Mouse (Mus musculus): ENCODE measurements around the gene Klhl8. TPM values are rescaled to one million over a fixed set of nuclear protein-coding genes. Genes with fewer than 3 reads are reported as not detected.

The Klhl8 gene
- polyA plus RNA-seq, 1 experiment, result 9.4 TPM

DNA sequence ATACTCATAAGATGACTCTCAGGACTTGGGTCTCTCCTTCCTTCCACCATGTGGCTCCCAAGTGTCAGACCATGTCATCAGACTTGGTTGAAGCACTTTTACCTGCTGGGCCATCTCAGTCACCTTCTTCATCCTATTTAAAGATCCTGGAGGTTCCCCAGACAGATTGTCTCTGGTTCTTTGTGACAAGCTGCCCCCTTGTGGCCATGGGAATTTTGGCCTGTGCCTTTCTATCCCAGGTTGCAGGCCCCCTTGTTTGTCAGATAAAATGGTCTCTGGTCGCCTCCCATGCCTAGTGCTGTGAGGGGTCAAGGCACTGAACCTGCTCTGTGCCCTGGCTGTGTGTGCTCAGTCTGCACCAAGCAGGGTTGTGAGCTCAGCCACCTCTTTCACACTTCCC lies 67.1 kb downstream of the Klhl8 start:
- peak; percentile 60 for DNase-seq

DNA sequence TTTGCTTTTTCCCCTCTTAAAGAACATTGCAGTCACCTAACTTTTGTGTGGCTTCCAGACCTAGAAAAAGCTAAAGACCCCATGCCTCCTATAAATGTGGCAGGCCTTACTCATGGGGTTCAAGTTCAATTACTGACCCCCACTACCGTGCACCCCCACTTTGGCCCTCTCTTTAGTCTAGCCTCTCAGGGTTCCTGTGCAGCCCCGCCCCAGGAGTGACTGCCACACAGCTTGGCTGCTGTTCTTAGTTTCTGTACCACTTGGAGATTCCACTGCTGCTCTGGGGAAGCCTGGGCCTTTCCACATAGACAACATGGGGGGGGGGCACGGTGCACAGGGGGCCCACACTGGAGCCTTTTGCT lies 71.8 kb downstream of the Klhl8 start:
- peaks cover 83% of the 10 kb centered on the region for H3K36me3 ChIP-seq (ENCODE audit: control insufficient read depth, insufficient read depth, low read length)
- TF ChIP-seq POLR2A (IDR thresholded peaks at IDR 0.05; ENCODE audit: control insufficient read depth, extremely low read depth, insufficient read depth, low read length, poor library complexity), result no peak
- no peak for TF ChIP-seq CTCF (IDR thresholded peaks at IDR 0.05; ENCODE audit: borderline replicate concordance, control insufficient read depth, extremely low read depth, insufficient read depth, low read length, poor library complexity)
- H3K27ac ChIP-seq (ENCODE audit: control insufficient read depth, insufficient read depth, low read length), result no peak overlapping the region
- no peak for DNase-seq
- WGBS, result 95% methylated on average over 3 of the region's 3 CpGs
- H3K27me3 ChIP-seq (ENCODE audit: control insufficient read depth, insufficient read depth, low read length), result no peaks in the 10 kb centered on the region
- no peak overlapping the region for H3K4me3 ChIP-seq (ENCODE audit: control insufficient read depth, insufficient read depth, low read length)
- H3K4me1 ChIP-seq (replicated peaks; ENCODE audit: control insufficient read depth, insufficient read depth, low read length), result no peaks in the 10 kb centered on the region

More for the DNA sequence above, 67.1 kb downstream of the Klhl8 start:
- no peak overlapping the region for H3K4me3 ChIP-seq (ENCODE audit: control insufficient read depth, insufficient read depth, low read length)
- no peaks in the 10 kb centered on the region for H3K4me1 ChIP-seq (replicated peaks; ENCODE audit: control insufficient read depth, insufficient read depth, low read length)
- TF ChIP-seq CTCF (IDR thresholded peaks at IDR 0.05; ENCODE audit: borderline replicate concordance, control insufficient read depth, extremely low read depth, insufficient read depth, low read length, poor library complexity), result peak; percentile 45; the same call in 1 of the 2 replicates
- no peak for TF ChIP-seq POLR2A (IDR thresholded peaks at IDR 0.05; ENCODE audit: control insufficient read depth, extremely low read depth, insufficient read depth, low read length, poor library complexity)
- H3K36me3 ChIP-seq (ENCODE audit: control insufficient read depth, insufficient read depth, low read length), result peaks cover 94% of the 10 kb centered on the region
- H3K27me3 ChIP-seq (ENCODE audit: control insufficient read depth, insufficient read depth, low read length), result no peaks in the 10 kb centered on the region
- WGBS, result 94% methylated on average over 1 of the region's 1 CpGs
- no peak overlapping the region for H3K27ac ChIP-seq (ENCODE audit: control insufficient read depth, insufficient read depth, low read length)

DNA sequence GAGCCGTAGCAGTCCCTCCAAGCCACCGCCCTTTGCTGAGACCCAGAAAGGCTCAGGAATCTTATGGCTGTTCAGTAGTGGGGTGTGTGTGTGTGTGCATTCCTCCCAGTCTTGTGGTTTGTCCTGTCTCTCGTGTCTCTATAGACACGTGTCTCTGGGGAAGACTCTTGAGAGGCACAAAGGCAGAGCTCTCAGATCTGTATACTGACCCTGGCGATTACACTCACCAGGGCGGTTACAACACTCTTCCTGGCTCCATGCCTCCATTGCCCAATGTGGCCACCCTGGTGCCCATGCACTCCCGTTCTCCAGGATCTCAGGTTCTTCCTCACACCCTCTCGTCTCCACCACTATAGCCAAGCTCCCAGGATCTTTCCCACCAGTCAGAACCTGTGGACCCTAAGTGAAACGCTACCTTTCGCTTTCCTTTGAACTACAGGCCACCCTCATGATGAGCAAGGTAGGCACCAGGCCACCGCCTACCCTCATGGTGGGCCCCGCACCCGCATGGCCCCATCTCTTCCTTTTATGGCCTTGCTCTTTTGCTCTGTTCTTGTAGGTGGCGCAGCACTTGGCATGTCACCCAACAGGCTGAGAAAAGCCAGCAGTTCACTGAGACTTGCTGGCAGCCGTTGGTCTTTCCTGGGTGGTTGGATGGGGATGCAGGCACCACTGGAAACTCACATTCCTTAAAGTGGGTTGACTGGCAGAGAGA lies 72.4 kb downstream of the Klhl8 start:
- TF ChIP-seq POLR2A (IDR thresholded peaks at IDR 0.05; ENCODE audit: control insufficient read depth, extremely low read depth, insufficient read depth, low read length, poor library complexity), result no peak
- no peak for TF ChIP-seq CTCF (IDR thresholded peaks at IDR 0.05; ENCODE audit: borderline replicate concordance, control insufficient read depth, extremely low read depth, insufficient read depth, low read length, poor library complexity)
- Histone ChIP-seq H3K27ac (ENCODE audit: control insufficient read depth, insufficient read depth, low read length) (no peak overlapping the region), H3K4me3 (ENCODE audit: control insufficient read depth, insufficient read depth, low read length) (no peak overlapping the region), H3K27me3 (ENCODE audit: control insufficient read depth, insufficient read depth, low read length) (no peaks in the 10 kb centered on the region), H3K4me1 (replicated peaks; ENCODE audit: control insufficient read depth, insufficient read depth, low read length) (no peaks in the 10 kb centered on the region), H3K36me3 (ENCODE audit: control insufficient read depth, insufficient read depth, low read length) (peaks cover 84% of the 10 kb centered on the region)
- DNase-seq, result no peak
- 91% methylated on average over 15 of the region's 15 CpGs for WGBS

DNA sequence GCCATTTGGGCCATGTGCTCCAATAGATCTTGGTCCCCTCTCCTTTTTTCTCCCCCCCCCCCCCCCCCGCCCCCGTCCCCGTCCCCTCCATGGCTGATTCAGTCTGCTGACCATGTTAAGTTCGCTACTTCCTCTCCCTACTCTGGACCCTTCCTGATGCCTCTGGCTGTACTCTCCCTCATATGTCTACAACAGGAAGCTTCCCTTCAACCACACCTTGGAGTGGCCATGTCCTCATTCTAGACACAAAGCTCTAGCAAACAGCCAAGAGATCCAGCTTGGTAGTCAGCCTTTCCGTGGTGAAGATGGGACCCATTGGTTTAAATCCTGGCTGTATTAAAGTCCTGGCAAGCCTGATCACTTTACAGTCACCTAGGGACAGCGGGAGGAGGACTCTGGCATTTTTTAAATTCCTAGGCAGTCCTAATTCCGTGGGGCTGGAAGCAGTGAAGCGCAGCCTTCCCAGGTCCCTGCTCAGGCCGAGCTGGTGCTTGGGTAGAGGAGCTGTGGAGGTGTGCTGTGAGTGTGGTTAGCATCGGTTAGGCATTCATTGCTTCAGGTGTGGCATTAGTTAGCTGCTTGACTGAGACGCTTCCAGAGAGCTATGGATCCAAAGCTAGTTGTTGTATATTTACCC lies 74.8 kb downstream of the Klhl8 start:
- H3K36me3 ChIP-seq (ENCODE audit: control insufficient read depth, insufficient read depth, low read length), result peaks cover 81% of the 10 kb centered on the region
- H3K4me1 ChIP-seq (replicated peaks; ENCODE audit: control insufficient read depth, insufficient read depth, low read length), result no peaks in the 10 kb centered on the region

DNA sequence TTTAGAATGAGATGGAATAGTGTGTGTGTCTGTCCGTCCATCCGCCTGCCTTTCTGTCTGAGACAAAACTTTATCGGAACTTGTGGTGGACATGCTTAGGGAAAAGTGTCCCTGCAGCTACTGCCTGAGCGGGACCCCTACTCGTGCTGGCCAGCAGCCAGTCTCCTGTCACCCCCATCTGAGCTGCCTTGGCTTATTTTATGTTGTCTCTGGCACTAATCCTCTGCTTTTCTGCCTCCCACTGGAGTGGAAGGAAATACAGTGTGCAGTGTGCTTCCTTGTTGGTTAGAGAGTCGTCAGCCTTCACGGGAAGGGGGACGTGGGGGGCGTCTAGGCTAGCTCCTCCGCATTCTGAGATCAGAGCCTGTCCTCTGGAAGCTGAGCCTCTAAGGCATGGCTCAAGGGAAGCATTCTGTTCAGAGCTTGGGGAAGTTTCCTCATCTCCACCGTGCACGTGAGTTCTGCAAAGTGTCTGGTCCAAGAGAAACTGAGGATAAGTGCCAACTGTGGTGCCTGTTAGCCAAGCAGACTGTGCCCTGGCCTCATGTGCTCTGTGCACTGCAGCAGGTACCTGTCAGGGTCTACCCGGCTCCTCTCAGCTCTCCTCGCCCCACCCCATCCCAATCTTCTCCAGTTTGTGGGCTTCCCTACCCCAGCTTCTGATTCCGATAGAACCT lies 75.5 kb downstream of the Klhl8 start:
- WGBS, result 93% methylated on average over 15 of the region's 15 CpGs
- Histone ChIP-seq H3K36me3 (ENCODE audit: control insufficient read depth, insufficient read depth, low read length) (peaks cover 81% of the 10 kb centered on the region), H3K27ac (ENCODE audit: control insufficient read depth, insufficient read depth, low read length) (no peak overlapping the region), H3K27me3 (ENCODE audit: control insufficient read depth, insufficient read depth, low read length) (no peaks in the 10 kb centered on the region), H3K4me3 (ENCODE audit: control insufficient read depth, insufficient read depth, low read length) (no peak overlapping the region), H3K4me1 (replicated peaks; ENCODE audit: control insufficient read depth, insufficient read depth, low read length) (no peaks in the 10 kb centered on the region)
- no peak for TF ChIP-seq CTCF (IDR thresholded peaks at IDR 0.05; ENCODE audit: borderline replicate concordance, control insufficient read depth, extremely low read depth, insufficient read depth, low read length, poor library complexity)
- DNase-seq, result no peak

More for the DNA sequence above, 74.8 kb downstream of the Klhl8 start:
- no peak overlapping the region for H3K27ac ChIP-seq (ENCODE audit: control insufficient read depth, insufficient read depth, low read length)
- H3K27me3 ChIP-seq (ENCODE audit: control insufficient read depth, insufficient read depth, low read length), result no peaks in the 10 kb centered on the region
- H3K4me3 ChIP-seq (ENCODE audit: control insufficient read depth, insufficient read depth, low read length), result no peak overlapping the region
- no peak for DNase-seq
- WGBS, result 91% methylated on average over 11 of the region's 11 CpGs
- no peak for TF ChIP-seq CTCF (IDR thresholded peaks at IDR 0.05; ENCODE audit: borderline replicate concordance, control insufficient read depth, extremely low read depth, insufficient read depth, low read length, poor library complexity)
- TF ChIP-seq POLR2A (IDR thresholded peaks at IDR 0.05; ENCODE audit: control insufficient read depth, extremely low read depth, insufficient read depth, low read length, poor library complexity), result no peak

DNA sequence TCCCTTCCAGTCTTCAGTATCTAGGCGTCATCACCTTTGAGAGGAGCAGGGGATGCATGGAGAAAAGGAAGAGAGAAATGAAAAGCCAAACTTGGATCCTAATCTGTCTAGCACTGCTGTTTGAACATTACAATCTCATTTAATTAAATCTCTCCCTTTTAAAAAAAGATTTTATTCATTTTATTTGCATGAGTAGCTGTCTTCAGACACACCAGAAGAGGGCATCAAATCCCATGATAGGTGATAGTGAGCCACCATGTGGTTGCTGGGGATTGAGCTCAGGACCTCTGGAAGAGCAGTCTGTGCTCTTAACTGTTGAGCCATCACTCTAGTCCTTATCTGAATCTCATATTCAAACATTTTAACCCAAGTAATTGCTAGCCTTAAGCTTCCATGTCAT lies 80.2 kb downstream of the Klhl8 start:
- WGBS, result 100% methylated on average over 1 of the region's 1 CpGs
- Histone ChIP-seq H3K4me1 (replicated peaks; ENCODE audit: control insufficient read depth, insufficient read depth, low read length) (no peaks in the 10 kb centered on the region), H3K27me3 (ENCODE audit: control insufficient read depth, insufficient read depth, low read length) (no peaks in the 10 kb centered on the region), H3K4me3 (ENCODE audit: control insufficient read depth, insufficient read depth, low read length) (no peak overlapping the region), H3K36me3 (ENCODE audit: control insufficient read depth, insufficient read depth, low read length) (peaks cover 90% of the 10 kb centered on the region), H3K27ac (ENCODE audit: control insufficient read depth, insufficient read depth, low read length) (no peak overlapping the region)
- TF ChIP-seq CTCF (IDR thresholded peaks at IDR 0.05; ENCODE audit: borderline replicate concordance, control insufficient read depth, extremely low read depth, insufficient read depth, low read length, poor library complexity), result no peak
- TF ChIP-seq POLR2A (IDR thresholded peaks at IDR 0.05; ENCODE audit: control insufficient read depth, extremely low read depth, insufficient read depth, low read length, poor library complexity), result no peak
- no peak for DNase-seq
